Mouse (Mus musculus) midbrain, embryonic 13.5 days (tissue): ENCODE results near the gene Mif. TPM values are rescaled to one million over a fixed set of nuclear protein-coding genes. Genes with fewer than 3 reads are reported as not detected.

Experiments
- ATAC-seq: fragments of 200-750 bp; cut with Nextera tagmentation; 2 replicates; pipeline ENCODE4 v1.8.0; 2017; ENCODE audit warnings: mild to moderate bottlenecking, moderate TSS enrichment, moderate library complexity
- H3K27ac ChIP-seq: fragments of 300-500 bp; sonication (generic); 2 replicates; pipeline ENCODE4 v1.5.1; 2015; ENCODE audit warnings: inconsistent platforms, mild to moderate bottlenecking, moderate library complexity
- H3K27me3 ChIP-seq: fragments of 300-500 bp; sonication (generic); 2 replicates; pipeline ENCODE4 v1.6.1; 2015; ENCODE audit warnings: mild to moderate bottlenecking, inconsistent platforms
- H3K36me3 ChIP-seq: fragments of 300-500 bp; sonication (generic); 2 replicates; pipeline ENCODE4 v1.6.1; 2015; ENCODE audit warnings: mild to moderate bottlenecking, inconsistent platforms
- H3K4me1 ChIP-seq: fragments of 300-500 bp; sonication (generic); replicated peaks from 2 replicates; pipeline ENCODE4 v1.6.1; 2015; ENCODE audit warnings: inconsistent platforms
- H3K4me2 ChIP-seq: fragments of 300-500 bp; sonication (generic); replicated peaks from 2 replicates; pipeline ENCODE4 v1.6.1; 2015; ENCODE audit warnings: moderate library complexity, mild to moderate bottlenecking, inconsistent platforms
- H3K4me3 ChIP-seq: fragments of 300-500 bp; sonication (generic); replicated peaks from 2 replicates; pipeline ENCODE4 v1.5.1; 2015; ENCODE audit warnings: mild to moderate bottlenecking, inconsistent platforms
- H3K9ac ChIP-seq: fragments of 300-500 bp; sonication (generic); replicated peaks from 2 replicates; pipeline ENCODE4 v1.6.1; 2015; ENCODE audit warnings: mild to moderate bottlenecking, inconsistent platforms
- H3K9me3 ChIP-seq: fragments of 300-500 bp; sonication (generic); 2 replicates; pipeline ENCODE4 v1.6.1; 2016; ENCODE audit warnings: mild to moderate bottlenecking, inconsistent platforms
- WGBS: fragments of 180-500 bp; shearing (Covaris S2); methylation state at CpG from one replicate; pipeline ENCODE4 v1.1.7; 2015; 5-methylcytosine and 5-hydroxymethylcytosine counted together
- polyA plus RNA-seq: library from polyadenylated mRNA; unstranded; fragments of >200 nt; fragmentation: Nextera tagmentation; extraction: Ambion mirVana; gene quantifications from 2 replicates; pipeline ENCODE4 v1.2.1, GENCODE M21; 2015

Gene Mif
- polyA plus RNA-seq, 1 experiment from 2014 or later, result 1,364 TPM

GRCm38 (mm10) chr10:75861587-75861986, 1.5 kb upstream of the Mif start:
- H3K27ac ChIP-seq, result no peak overlapping the region
- WGBS, result 54% methylated on average over 5 of the region's 5 CpGs
- no peaks in the 10 kb centered on the region for H3K9me3 ChIP-seq
- ATAC-seq, result no peak
- peaks cover 34% of the 10 kb centered on the region for H3K4me1 ChIP-seq
- H3K9ac ChIP-seq, result no peak overlapping the region
- no peak overlapping the region for H3K4me3 ChIP-seq
- no peaks in the 10 kb centered on the region for H3K27me3 ChIP-seq
- H3K36me3 ChIP-seq, result peaks cover 16% of the 10 kb centered on the region
- H3K4me2 ChIP-seq, result no peak overlapping the region

GRCm38 (mm10) chr10:75860746-75861145, 706 bp upstream of the Mif start:
- 21% methylated on average over 7 of the region's 7 CpGs for WGBS

GRCm38 (mm10) chr10:75859107-75859746, 813 bp downstream of the Mif start:
- Histone ChIP-seq H3K9me3 (no peaks in the 10 kb centered on the region), H3K27me3 (no peaks in the 10 kb centered on the region), H3K4me1 (peaks cover 34% of the 10 kb centered on the region), H3K36me3 (peaks cover 17% of the 10 kb centered on the region), H3K9ac (peak overlapping the region; percentile 91), H3K4me3 (peak overlapping the region; percentile 74), H3K4me2 (peak overlapping the region; percentile 79), H3K27ac (peak overlapping the region; percentile 94)
- ATAC-seq, result peak; percentile 76
- 1% methylated on average over 26 of the region's 27 CpGs for WGBS

More at GRCm38 (mm10) chr10:75860746-75861145, 706 bp upstream of the Mif start:
- peaks cover 17% of the 10 kb centered on the region for H3K36me3 ChIP-seq
- peak overlapping the region; percentile 94 for H3K27ac ChIP-seq
- peak overlapping the region; percentile 79 for H3K4me2 ChIP-seq
- H3K9me3 ChIP-seq, result no peaks in the 10 kb centered on the region
- H3K9ac ChIP-seq, result peak overlapping the region; percentile 91; the same call in 1 of the 2 replicates
- ATAC-seq, result no peak
- H3K4me1 ChIP-seq, result peaks cover 34% of the 10 kb centered on the region
- H3K4me3 ChIP-seq, result no peak overlapping the region
- H3K27me3 ChIP-seq, result no peaks in the 10 kb centered on the region

GRCm38 (mm10) chr10:75857598-75857997, 2.4 kb downstream of the Mif start:
- Histone ChIP-seq H3K4me3 (no peak overlapping the region), H3K4me1 (peaks cover 34% of the 10 kb centered on the region), H3K4me2 (no peak overlapping the region), H3K27ac (no peak overlapping the region), H3K36me3 (peaks cover 17% of the 10 kb centered on the region), H3K9me3 (no peaks in the 10 kb centered on the region), H3K27me3 (no peaks in the 10 kb centered on the region), H3K9ac (no peak overlapping the region)
- WGBS, result 97% methylated on average over 4 of the region's 4 CpGs
- no peak for ATAC-seq

- ATAC-seq, result no peak
- H3K27me3 ChIP-seq, result no peaks in the 10 kb centered on the region
- no peak overlapping the region for H3K4me3 ChIP-seq
- H3K4me1 ChIP-seq, result peaks cover 34% of the 10 kb centered on the region
- H3K9me3 ChIP-seq, result no peaks in the 10 kb centered on the region
- H3K27ac ChIP-seq, result no peak overlapping the region
- H3K36me3 ChIP-seq, result peaks cover 17% of the 10 kb centered on the region
- 87% methylated on average over 3 of the region's 3 CpGs for WGBS
- no peak overlapping the region for H3K4me2 ChIP-seq
- H3K9ac ChIP-seq, result no peak overlapping the region
Measured at GRCm38 (mm10) chr10:75856976-75857375, 3.1 kb downstream of the Mif start.

- ATAC-seq, result no peak
- no peaks in the 10 kb centered on the region for H3K27me3 ChIP-seq
- H3K4me2 ChIP-seq, result no peak overlapping the region
- H3K4me3 ChIP-seq, result no peak overlapping the region
- H3K9me3 ChIP-seq, result no peaks in the 10 kb centered on the region
- no peak overlapping the region for H3K27ac ChIP-seq
- peaks cover 17% of the 10 kb centered on the region for H3K36me3 ChIP-seq
- 86% methylated on average over 11 of the region's 11 CpGs for WGBS
- H3K9ac ChIP-seq, result no peak overlapping the region
- peaks cover 40% of the 10 kb centered on the region for H3K4me1 ChIP-seq
Measured at GRCm38 (mm10) chr10:75856155-75856907, 3.7 kb downstream of the Mif start.

GRCm38 (mm10) chr10:75855416-75855981, 4.5 kb downstream of the Mif start:
- no peak overlapping the region for H3K4me3 ChIP-seq
- peaks cover 17% of the 10 kb centered on the region for H3K36me3 ChIP-seq
- H3K27me3 ChIP-seq, result no peaks in the 10 kb centered on the region
- no peak overlapping the region for H3K9ac ChIP-seq
- no peak overlapping the region for H3K27ac ChIP-seq
- H3K4me2 ChIP-seq, result no peak overlapping the region
- no peaks in the 10 kb centered on the region for H3K9me3 ChIP-seq
- ATAC-seq, result no peak
- WGBS, result 94% methylated on average over 15 of the region's 15 CpGs
- peaks cover 39% of the 10 kb centered on the region for H3K4me1 ChIP-seq

GRCm38 (mm10) chr10:75854791-75855190, 5.2 kb downstream of the Mif start:
- WGBS, result 81% methylated on average over 6 of the region's 6 CpGs
- H3K36me3 ChIP-seq, result peaks cover 17% of the 10 kb centered on the region
- H3K4me3 ChIP-seq, result no peak overlapping the region
- no peak overlapping the region for H3K9ac ChIP-seq
- no peak for ATAC-seq
- H3K9me3 ChIP-seq, result no peaks in the 10 kb centered on the region
- H3K4me1 ChIP-seq, result peaks cover 36% of the 10 kb centered on the region
- no peak overlapping the region for H3K4me2 ChIP-seq
- H3K27ac ChIP-seq, result no peak overlapping the region
- H3K27me3 ChIP-seq, result no peaks in the 10 kb centered on the region

- Histone ChIP-seq H3K4me3 (no peak overlapping the region), H3K36me3 (peaks cover 17% of the 10 kb centered on the region), H3K9me3 (no peaks in the 10 kb centered on the region), H3K4me1 (peaks cover 33% of the 10 kb centered on the region), H3K27me3 (no peaks in the 10 kb centered on the region), H3K9ac (no peak overlapping the region), H3K27ac (no peak overlapping the region), H3K4me2 (no peak overlapping the region)
- ATAC-seq, result 0 out of 2 replicates have a peak, but pooled peaks have one; percentile 1
- 46% methylated on average over 5 of the region's 5 CpGs for WGBS
Measured at GRCm38 (mm10) chr10:75854096-75854495, 5.9 kb downstream of the Mif start.

- peak; percentile 49; the same call in 1 of the 2 replicates for ATAC-seq
- WGBS, result 18% methylated on average over 10 of the region's 10 CpGs
Measured at GRCm38 (mm10) chr10:75853452-75853851, 6.6 kb downstream of the Mif start.

GRCm38 (mm10) chr10:75852539-75853125, 7.4 kb downstream of the Mif start:
- Histone ChIP-seq H3K9ac (no peak overlapping the region), H3K27me3 (no peaks in the 10 kb centered on the region), H3K4me1 (peaks cover 18% of the 10 kb centered on the region), H3K9me3 (no peaks in the 10 kb centered on the region), H3K4me3 (no peak overlapping the region), H3K36me3 (peaks cover 11% of the 10 kb centered on the region), H3K4me2 (no peak overlapping the region), H3K27ac (no peak overlapping the region)
- WGBS, result 97% methylated on average over 12 of the region's 12 CpGs
- no peak for ATAC-seq

More at GRCm38 (mm10) chr10:75853452-75853851, 6.6 kb downstream of the Mif start:
- Histone ChIP-seq H3K27ac (no peak overlapping the region), H3K4me1 (peaks cover 27% of the 10 kb centered on the region), H3K4me3 (no peak overlapping the region), H3K27me3 (no peaks in the 10 kb centered on the region), H3K4me2 (no peak overlapping the region), H3K9ac (no peak overlapping the region), H3K9me3 (no peaks in the 10 kb centered on the region), H3K36me3 (peaks cover 17% of the 10 kb centered on the region)

GRCm38 (mm10) chr10:75851681-75852080, 8.4 kb downstream of the Mif start:
- H3K9me3 ChIP-seq, result no peaks in the 10 kb centered on the region
- WGBS, result 49% methylated on average over 3 of the region's 3 CpGs
- no peak overlapping the region for H3K4me2 ChIP-seq
- H3K27me3 ChIP-seq, result no peaks in the 10 kb centered on the region
- peaks cover 14% of the 10 kb centered on the region for H3K4me1 ChIP-seq
- no peak overlapping the region for H3K4me3 ChIP-seq
- no peak overlapping the region for H3K27ac ChIP-seq
- no peak overlapping the region for H3K9ac ChIP-seq
- peaks cover 2% of the 10 kb centered on the region for H3K36me3 ChIP-seq
- ATAC-seq, result no peak
